Mouse (Mus musculus): ENCODE results near the gene Etv6. TPM values are rescaled to one million over a fixed set of nuclear protein-coding genes. Genes with fewer than 3 reads are reported as not detected.

Etv6 gene
- polyA plus RNA-seq, 1 experiment from 2014 or later: 23.5 TPM

GRCm38 (mm10) chr6:134282095-134282494, 246.6 kb downstream of the Etv6 start:
- in situ Hi-C loops (cut with MboI; ENCODE audit: low pct_unique_long_range_greater_than_20kb): no loop called here
- TF ChIP-seq CTCF (IDR thresholded peaks at IDR 0.05): no peak
- H3K27me3 ChIP-seq: no peaks in the 10 kb centered on the region
- ChIA-PET CTCF (no interaction called here), POLR2A (no interaction called here)
- no peak for ATAC-seq
- DNase-seq (ENCODE audit: low read depth, low spot score): no peak

GRCm38 (mm10) chr6:134291823-134292222, 256.3 kb downstream of the Etv6 start:
- ChIA-PET POLR2A (no interaction called here), CTCF (no interaction called here)
- TF ChIP-seq CTCF (IDR thresholded peaks at IDR 0.05): no peak
- H3K27me3 ChIP-seq: no peaks in the 10 kb centered on the region
- DNase-seq (ENCODE audit: low read depth, low spot score): no peak
- ATAC-seq: no peak
- in situ Hi-C loops (cut with MboI; ENCODE audit: low pct_unique_long_range_greater_than_20kb): no loop called here

GRCm38 (mm10) chr6:134292404-134292803, 256.9 kb downstream of the Etv6 start:
- H3K27me3 ChIP-seq: no peaks in the 10 kb centered on the region
- in situ Hi-C loops (cut with MboI; ENCODE audit: low pct_unique_long_range_greater_than_20kb): no loop called here
- no peak for TF ChIP-seq CTCF (IDR thresholded peaks at IDR 0.05)
- no peak for ATAC-seq
- no peak for DNase-seq (ENCODE audit: low read depth, low spot score)
- POLR2A ChIA-PET: no interaction called here
- CTCF ChIA-PET: interaction anchor here (0.9 kb wide), 1 partner anchor 15 kb away, joined by 3 read pairs; no protein-coding TSS in a partner anchor

- no peak for TF ChIP-seq CTCF (IDR thresholded peaks at IDR 0.05)
- no peak for ATAC-seq
Measured at GRCm38 (mm10) chr6:134293615-134294508, 258.4 kb downstream of the Etv6 start.

GRCm38 (mm10) chr6:134297884-134298619, 262.6 kb downstream of the Etv6 start:
- DNase-seq (ENCODE audit: low read depth, low spot score) (peak; percentile 54), ATAC-seq (peak; percentile 93)
- peak; percentile 39 for TF ChIP-seq CTCF (IDR thresholded peaks at IDR 0.05)
- H3K27me3 ChIP-seq: no peaks in the 10 kb centered on the region
- CTCF ChIA-PET: interaction anchor here (1.0 kb wide), 1 partner anchor 102 kb away, joined by 3 read pairs; no protein-coding TSS in a partner anchor
- in situ Hi-C loops (cut with MboI; ENCODE audit: low pct_unique_long_range_greater_than_20kb): no loop called here
- POLR2A ChIA-PET: interaction anchor here (0.6 kb wide), 1 partner anchor 260 kb away, joined by 3 read pairs; no protein-coding TSS in a partner anchor

More at GRCm38 (mm10) chr6:134293615-134294508, 258.4 kb downstream of the Etv6 start:
- no peaks in the 10 kb centered on the region for H3K27me3 ChIP-seq
- ChIA-PET POLR2A (no interaction called here), CTCF (interaction anchor here (0.9 kb wide), 1 partner anchor 16 kb away, joined by 3 read pairs; no protein-coding TSS in a partner anchor)
- in situ Hi-C loops (cut with MboI; ENCODE audit: low pct_unique_long_range_greater_than_20kb): no loop called here
- DNase-seq (ENCODE audit: low read depth, low spot score): no peak

GRCm38 (mm10) chr6:134301951-134302350, 266.5 kb downstream of the Etv6 start:
- in situ Hi-C loops (cut with MboI; ENCODE audit: low pct_unique_long_range_greater_than_20kb): no loop called here
- no peaks in the 10 kb centered on the region for H3K27me3 ChIP-seq
- DNase-seq (ENCODE audit: low read depth, low spot score) (no peak), ATAC-seq (no peak)
- TF ChIP-seq CTCF (IDR thresholded peaks at IDR 0.05): no peak
- POLR2A ChIA-PET: no interaction called here
- CTCF ChIA-PET: no interaction called here

- DNase-seq (ENCODE audit: low read depth, low spot score) (no peak), ATAC-seq (no peak)
- H3K27me3 ChIP-seq: no peaks in the 10 kb centered on the region
- ChIA-PET CTCF (no interaction called here), POLR2A (no interaction called here)
- in situ Hi-C loops (cut with MboI; ENCODE audit: low pct_unique_long_range_greater_than_20kb): no loop called here
- no peak for TF ChIP-seq CTCF (IDR thresholded peaks at IDR 0.05)
Measured at GRCm38 (mm10) chr6:134311346-134311745, 275.8 kb downstream of the Etv6 start.

- in situ Hi-C loops (cut with MboI; ENCODE audit: low pct_unique_long_range_greater_than_20kb): no loop called here
- CTCF ChIA-PET: no interaction called here
- TF ChIP-seq CTCF (IDR thresholded peaks at IDR 0.05): no peak
- ATAC-seq: no peak
- no peaks in the 10 kb centered on the region for H3K27me3 ChIP-seq
- no peak for DNase-seq (ENCODE audit: low read depth, low spot score)
- POLR2A ChIA-PET: no interaction called here
Measured at GRCm38 (mm10) chr6:134312571-134312970, 277.1 kb downstream of the Etv6 start.

GRCm38 (mm10) chr6:134317371-134317770, 281.9 kb downstream of the Etv6 start:
- in situ Hi-C loops (cut with MboI; ENCODE audit: low pct_unique_long_range_greater_than_20kb): no loop called here
- POLR2A ChIA-PET: no interaction called here

More at GRCm38 (mm10) chr6:134317371-134317770, 281.9 kb downstream of the Etv6 start:
- H3K27me3 ChIP-seq: no peaks in the 10 kb centered on the region
- ATAC-seq: no peak
- CTCF ChIA-PET: no interaction called here
- DNase-seq (ENCODE audit: low read depth, low spot score): no peak
- TF ChIP-seq CTCF (IDR thresholded peaks at IDR 0.05): no peak

Other genes with a start within 250 kb of the Etv6 start
- not detected for gene Kap, start 181.9 kb upstream of the Etv6 start, polyA plus RNA-seq (2021)

Data from Patski (cell line).